ENCODE assay signal across 30 mouse cellular contexts in the genomic region with DNA sequence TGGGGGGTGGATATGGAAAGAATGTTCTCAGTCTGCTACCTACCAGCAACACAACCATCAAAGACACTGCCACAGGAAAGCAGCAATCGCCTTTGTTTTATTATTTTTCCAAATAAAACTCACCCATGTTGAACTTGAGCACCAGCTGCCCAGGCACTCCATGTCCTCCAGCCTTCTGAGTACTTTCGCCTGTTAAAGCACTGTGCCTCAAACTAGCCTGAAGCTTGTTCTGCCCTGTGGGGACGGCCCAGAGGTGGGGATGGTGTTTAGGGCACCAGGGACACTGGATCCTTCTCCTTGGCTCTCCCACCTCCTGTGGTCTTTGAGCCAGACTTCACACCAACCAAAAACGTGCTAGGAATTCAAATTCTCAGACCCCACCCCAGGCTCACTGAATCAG.
DNase-seq lines count a peak whose midpoint lies in the region; ATAC-seq and TF ChIP-seq lines count a peak whose summit lies in the region.
"Had no signal": no experiment of that assay in that cellular context is flagged by ENCODE, and none has a peak within 500 bp of the region (broad histone marks: within the 10 kb centered on the region; RNA-seq: fewer than 3 reads in every experiment).

No protein-coding gene starts in this region.

- H3K4me2 ChIP-seq in kidney, embryonic 15.5 days = no peak overlapping the region
- H3K4me2 ChIP-seq: embryonic facial prominence, embryonic 13.5 days; forebrain, embryonic 13.5 days; heart, embryonic 12.5 days; heart, embryonic 15.5 days; hindbrain, embryonic 13.5 days had no signal

- no peaks in the 10 kb centered on the region for H3K4me1 ChIP-seq in kidney, embryonic 15.5 days
- H3K4me1 ChIP-seq: embryonic facial prominence, embryonic 10.5 days; embryonic facial prominence, embryonic 13.5 days; forebrain, embryonic 13.5 days; heart, embryonic 12.5 days; heart, embryonic 15.5 days; hindbrain, embryonic 13.5 days had no signal

- TF ChIP-seq CTCF in left cerebral cortex, adult 2 months (IDR thresholded peaks at IDR 0.05) = no peak

- H3K9ac ChIP-seq in kidney, embryonic 15.5 days = no peak overlapping the region
- H3K9ac ChIP-seq: embryonic facial prominence, embryonic 13.5 days; forebrain, embryonic 13.5 days; heart, embryonic 12.5 days; heart, embryonic 15.5 days; hindbrain, embryonic 13.5 days had no signal

- no peaks in the 10 kb centered on the region for H3K36me3 ChIP-seq in kidney, embryonic 15.5 days
- H3K36me3 ChIP-seq: embryonic facial prominence, embryonic 10.5 days; embryonic facial prominence, embryonic 13.5 days; G1E; heart, embryonic 12.5 days; heart, embryonic 15.5 days; hindbrain, embryonic 10.5 days; hindbrain, embryonic 13.5 days had no signal

- H3K27ac ChIP-seq in kidney, embryonic 15.5 days = no peak overlapping the region
- H3K27ac ChIP-seq in left cerebral cortex, adult 2 months = no peak overlapping the region
- H3K27ac ChIP-seq: embryonic facial prominence, embryonic 10.5 days; embryonic facial prominence, embryonic 13.5 days; forebrain, embryonic 13.5 days; heart, embryonic 15.5 days; hindbrain, embryonic 10.5 days; hindbrain, embryonic 13.5 days had no signal

- no peaks in the 10 kb centered on the region for H3K27me3 ChIP-seq in kidney, embryonic 15.5 days
- H3K27me3 ChIP-seq: forebrain, embryonic 13.5 days; heart, embryonic 12.5 days; heart, embryonic 15.5 days; hindbrain, embryonic 13.5 days had no signal

- intact Hi-C loops in left cerebral cortex, adult 2 months (cut with DNase I) = no loop called here

- WGBS in kidney, embryonic 15.5 days = 57% methylated on average over 4 of the region's 4 CpGs

- no peak overlapping the region for H3K4me3 ChIP-seq in kidney, embryonic 15.5 days (replicated peaks)
- no peak overlapping the region for H3K4me3 ChIP-seq in left cerebral cortex, adult 2 months
- H3K4me3 ChIP-seq: embryonic facial prominence, embryonic 10.5 days; embryonic facial prominence, embryonic 13.5 days; erythroblast, embryonic 14.5 days; forebrain, embryonic 13.5 days; heart, embryonic 12.5 days; heart, embryonic 15.5 days; hindbrain, embryonic 10.5 days; hindbrain, embryonic 13.5 days had no signal

- peak; percentile 5 for DNase-seq in kidney, adult 11 months
- DNase-seq in kidney, adult 8-10 months = no peak
- peak; percentile 7 for DNase-seq in kidney, adult 9 months
- no peak for DNase-seq in kidney, postnatal 10 days
- DNase-seq in kidney, postnatal 14 days = peak; percentile 3
- DNase-seq in left cerebral cortex, adult 2 months (ENCODE audit: extremely low spot score in 1 of 2, low spot score in 2 of 2) = no peak
- DNase-seq: adrenal gland, adult 2 months; adrenal gland, postnatal 14 days; B cell, adult 2 months; cerebellum, adult 11 months; cerebellum, adult 2 months; cerebellum, adult 9-11 months; cerebellum, postnatal 36 days; embryo, embryonic 11 days; gastrocnemius, postnatal 10 days; gastrocnemius, postnatal 36 days; heart, postnatal 10 days; heart, postnatal 36 days had no signal

- 0 out of 2 replicates have a peak, but pooled peaks have one; percentile 33 for ATAC-seq in kidney, embryonic 15.5 days (replicated peaks; ENCODE audit: low FRiP score)
- ATAC-seq: forebrain, embryonic 13.5 days; forebrain, embryonic 16.5 days; hindbrain, embryonic 16.5 days had no signal

- H3K9me3 ChIP-seq in kidney, embryonic 15.5 days (replicated peaks) = no peaks in the 10 kb centered on the region
- H3K9me3 ChIP-seq: embryonic facial prominence, embryonic 10.5 days; embryonic facial prominence, embryonic 13.5 days; forebrain, embryonic 13.5 days; heart, embryonic 12.5 days; heart, embryonic 15.5 days; hindbrain, embryonic 10.5 days; hindbrain, embryonic 13.5 days had no signal

Comparison
In these comparisons a context has a peak if more than half of its experiments do, and no peak if none do; other contexts are left out.
1. DNase-seq: peak in kidney, adult 11 months (single experiment), kidney, adult 9 months (single experiment) and kidney, postnatal 14 days (single experiment); none in kidney, adult 8-10 months (0 of 2), kidney, postnatal 10 days (single experiment) and left cerebral cortex, adult 2 months (0 of 2).